Mouse (Mus musculus) liver, adult 2 months (tissue): ENCODE data around the gene Slc2a9.

Experiments
- CTCF ChIP-seq: fragments of 200-500 bp; IDR thresholded peaks from 2 replicates; pipeline ENCODE4 v1.5.1; 2011; ENCODE audit warnings: low read depth, low read length, control low read depth
- POLR2A ChIP-seq: fragments of 200-500 bp; IDR thresholded peaks from 2 replicates; pipeline ENCODE4 v1.6.1; 2011; ENCODE audit warnings: low read length, control low read depth; ENCODE audit not compliant: insufficient read depth; ENCODE audit errors: extremely low read depth

GRCm38 (mm10) chr5:38403612-38404011 lies 99.3 kb downstream of the Slc2a9 start:
- no peak for TF ChIP-seq CTCF
- TF ChIP-seq POLR2A: no peak
